Mouse (Mus musculus) CH12.LX (cell line): ENCODE results near the gene Usp21.

Experiments used
- JUND ChIP-seq: conservative IDR thresholded peaks from 2 replicates; pipeline ENCODE4 v1.6.1; 2011; ENCODE audit warnings: low read depth, low read length, improper control_type of control experiment
- POLR2A ChIP-seq: IDR thresholded peaks from 2 replicates; pipeline ENCODE4 v1.6.1; 2011; ENCODE audit warnings: low read depth, mild to moderate bottlenecking, improper control_type of control experiment, low read length
- TBP ChIP-seq: conservative IDR thresholded peaks from 2 replicates; pipeline ENCODE4 v1.6.1; 2011; ENCODE audit warnings: low read depth, low read length, improper control_type of control experiment

GRCm38 (mm10) chr1:171279012-171279705 lies 8.6 kb downstream of the Usp21 start:
- no peak for TF ChIP-seq JUND
- TF ChIP-seq POLR2A: no peak
- TF ChIP-seq TBP: no peak
